Mouse (Mus musculus) cortical plate, adult 2 months (tissue): ENCODE measurements around the gene Tuba1b.

Experiments
- CTCF ChIP-seq: fragments of 200-500 bp; IDR thresholded peaks from 2 replicates; pipeline ENCODE4 v1.5.1; 2011; ENCODE audit warnings: mild to moderate bottlenecking, control low read depth, low read length; ENCODE audit not compliant: insufficient read depth; ENCODE audit errors: extremely low read depth
- POLR2A ChIP-seq: fragments of 200-500 bp; IDR thresholded peaks from 2 replicates; pipeline ENCODE4 v1.6.1; 2011; ENCODE audit warnings: mild to moderate bottlenecking, low read length, control low read depth; ENCODE audit not compliant: insufficient read depth; ENCODE audit errors: extremely low read depth

GRCm38 (mm10) chr15:98922581-98922980 lies 11.8 kb downstream of the Tuba1b start:
- TF ChIP-seq POLR2A (no peak), CTCF (no peak)
